Mouse (Mus musculus) G1E-ER4 (cell line): ENCODE measurements around the gene Gm10128. TPM values are rescaled to one million over a fixed set of nuclear protein-coding genes. Genes with fewer than 3 reads are reported as not detected.
"Not testable (repeated sequence)": the region's sequence is repeated elsewhere in the genome, so short reads cannot be mapped to it uniquely, and the experiment has no call there.

Source experiments
- GATA1 ChIP-seq: IDR thresholded peaks from one replicate; pipeline ENCODE4 v1.8.0; 2012; ENCODE audit warnings: low read length, inconsistent platforms
- polyA plus RNA-seq: library from polyadenylated mRNA; stranded (reverse); fragments of >175 nt; gene quantifications from 2 replicates; pipeline ENCODE4 v1.2.3, GENCODE M21; 2012

Gene Gm10128
- polyA plus RNA-seq: not detected in 2 replicates

DNA sequence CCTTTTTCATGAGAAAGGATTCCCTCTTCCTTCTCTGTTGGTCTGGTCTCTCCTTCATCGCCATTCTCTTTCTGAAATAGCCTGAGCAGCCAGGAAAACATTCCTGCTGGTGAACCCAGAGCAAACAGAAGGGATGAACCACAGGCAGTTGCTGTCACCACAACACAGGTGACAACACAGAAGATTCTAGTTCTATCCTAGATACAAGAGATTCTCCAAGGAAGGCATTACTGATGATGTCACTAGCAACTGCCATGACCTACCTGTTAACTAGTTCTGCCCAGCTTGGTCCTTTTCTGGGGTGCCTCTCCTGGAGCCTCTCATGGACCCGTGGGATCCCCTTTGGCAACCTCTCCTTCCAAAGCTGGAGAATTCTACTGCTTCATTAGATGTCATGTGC, at the start of gene Gm10128:
Gene Gm10128 (minus strand): TSS at position 101 of the 400 bp plus-strand sequence.
- TF ChIP-seq GATA1: not testable (repeated sequence)

DNA sequence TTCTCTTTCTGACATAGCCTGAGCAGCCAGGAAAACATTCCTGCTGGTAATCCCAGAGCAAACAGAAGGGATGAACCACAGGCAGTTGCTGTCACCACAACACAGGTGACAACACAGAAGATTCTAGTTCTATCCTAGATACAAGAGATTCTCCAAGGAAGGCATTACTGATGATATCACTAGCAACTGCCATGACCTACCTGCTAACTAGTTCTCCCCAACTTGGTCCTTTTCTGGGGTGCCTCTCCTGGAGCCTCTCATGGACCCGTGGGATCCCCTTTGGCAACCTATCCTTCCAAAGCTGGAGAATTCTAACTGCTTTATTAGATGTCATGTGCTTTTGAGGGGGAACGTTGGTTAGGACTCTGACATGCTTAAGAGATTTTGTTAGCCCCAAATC, 48.3 kb downstream of the Gm10128 start, which contains the start of gene Gm10338:
Gene Gm10338 (minus strand): TSS at position 101 of the 400 bp plus-strand sequence.
- not testable (repeated sequence) for TF ChIP-seq GATA1

Other genes with a start within 250 kb of the Gm10128 start
- not detected in 2 replicates for gene Gm3755, start 193.1 kb downstream of the Gm10128 start, polyA plus RNA-seq
- gene Gm3752, start 160.2 kb downstream of the Gm10128 start, polyA plus RNA-seq: not detected in 2 replicates
- not detected in 2 replicates for gene Gm3558, start 75.4 kb downstream of the Gm10128 start, polyA plus RNA-seq
- not detected in 2 replicates for gene Gm10338, start 48.4 kb downstream of the Gm10128 start, polyA plus RNA-seq
- gene Gm26661, start 147.6 kb upstream of the Gm10128 start, polyA plus RNA-seq: not detected in 2 replicates
- gene Flnb, start 174.0 kb upstream of the Gm10128 start, polyA plus RNA-seq: 5.9 and 8.2 TPM in 2 replicates